Mouse (Mus musculus): ENCODE data around the gene Snupn.

- TF ChIP-seq CTCF (IDR thresholded peaks at IDR 0.05; ENCODE audit: borderline replicate concordance, insufficient read depth, low read depth, low read length) (no peak), POLR2A (IDR thresholded peaks at IDR 0.05; ENCODE audit: borderline replicate concordance, insufficient read depth, low read length) (no peak)
These were observed 911 bp upstream of the Snupn start for GRCm38 (mm10) chr9:56949767-56950166.

All from cerebellum, adult 2 months (tissue).